Mouse (Mus musculus) midbrain, embryonic 13.5 days (tissue): ENCODE measurements around the gene Zbtb9. TPM values are rescaled to one million over a fixed set of nuclear protein-coding genes. Genes with fewer than 3 reads are reported as not detected.

Experiments
- ATAC-seq: fragments of 200-750 bp; cut with Nextera tagmentation; 2 replicates; pipeline ENCODE4 v1.8.0; 2017; ENCODE audit warnings: mild to moderate bottlenecking, moderate TSS enrichment, moderate library complexity
- H3K27ac ChIP-seq: fragments of 300-500 bp; sonication (generic); 2 replicates; pipeline ENCODE4 v1.5.1; 2015; ENCODE audit warnings: inconsistent platforms, mild to moderate bottlenecking, moderate library complexity
- H3K27me3 ChIP-seq: fragments of 300-500 bp; sonication (generic); 2 replicates; pipeline ENCODE4 v1.6.1; 2015; ENCODE audit warnings: mild to moderate bottlenecking, inconsistent platforms
- H3K36me3 ChIP-seq: fragments of 300-500 bp; sonication (generic); 2 replicates; pipeline ENCODE4 v1.6.1; 2015; ENCODE audit warnings: mild to moderate bottlenecking, inconsistent platforms
- H3K4me1 ChIP-seq: fragments of 300-500 bp; sonication (generic); replicated peaks from 2 replicates; pipeline ENCODE4 v1.6.1; 2015; ENCODE audit warnings: inconsistent platforms
- H3K4me2 ChIP-seq: fragments of 300-500 bp; sonication (generic); replicated peaks from 2 replicates; pipeline ENCODE4 v1.6.1; 2015; ENCODE audit warnings: moderate library complexity, mild to moderate bottlenecking, inconsistent platforms
- H3K4me3 ChIP-seq: fragments of 300-500 bp; sonication (generic); replicated peaks from 2 replicates; pipeline ENCODE4 v1.5.1; 2015; ENCODE audit warnings: mild to moderate bottlenecking, inconsistent platforms
- H3K9ac ChIP-seq: fragments of 300-500 bp; sonication (generic); replicated peaks from 2 replicates; pipeline ENCODE4 v1.6.1; 2015; ENCODE audit warnings: mild to moderate bottlenecking, inconsistent platforms
- H3K9me3 ChIP-seq: fragments of 300-500 bp; sonication (generic); 2 replicates; pipeline ENCODE4 v1.6.1; 2016; ENCODE audit warnings: mild to moderate bottlenecking, inconsistent platforms
- WGBS: fragments of 180-500 bp; shearing (Covaris S2); methylation state at CpG from one replicate; pipeline ENCODE4 v1.1.7; 2015; 5-methylcytosine and 5-hydroxymethylcytosine counted together
- polyA plus RNA-seq: library from polyadenylated mRNA; unstranded; fragments of >200 nt; fragmentation: Nextera tagmentation; extraction: Ambion mirVana; gene quantifications from 2 replicates; pipeline ENCODE4 v1.2.1, GENCODE M21; 2015

Gene Zbtb9
- polyA plus RNA-seq, 1 experiment from 2014 or later = 20.8 TPM

DNA sequence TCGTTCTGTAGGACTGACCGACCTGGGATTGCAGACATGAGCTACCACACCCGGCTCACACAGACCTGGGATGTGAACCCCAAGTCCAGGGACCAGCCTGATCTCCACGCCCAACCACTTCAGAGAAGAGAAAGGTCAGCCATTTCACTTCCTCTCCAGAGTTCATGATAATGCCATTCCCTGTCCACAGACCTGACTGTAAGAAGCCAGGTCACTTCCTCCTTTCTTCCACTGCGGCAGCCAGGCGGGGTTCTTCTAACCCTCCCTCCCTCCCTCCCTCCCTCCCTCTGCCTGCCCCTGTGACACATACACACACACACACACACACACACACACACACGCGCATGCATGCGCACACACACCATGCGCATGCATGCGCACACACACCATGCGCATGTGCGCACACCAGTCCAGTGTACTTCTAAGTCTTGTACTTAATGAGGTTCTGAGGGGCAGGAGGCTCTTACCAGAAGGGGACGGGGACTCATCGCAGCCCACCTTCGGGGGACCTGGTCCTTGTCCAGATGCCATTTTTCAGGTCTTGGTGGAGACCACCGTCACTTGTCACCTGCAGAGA lies 52.4 kb downstream of the Zbtb9 start:
- no peaks in the 10 kb centered on the region for H3K9me3 ChIP-seq
- H3K4me2 ChIP-seq = no peak overlapping the region
- WGBS = 94% methylated on average over 17 of the region's 17 CpGs
- no peak overlapping the region for H3K27ac ChIP-seq
- H3K4me3 ChIP-seq = no peak overlapping the region
- peaks cover 53% of the 10 kb centered on the region for H3K36me3 ChIP-seq
- no peaks in the 10 kb centered on the region for H3K27me3 ChIP-seq
- ATAC-seq = no peak
- H3K4me1 ChIP-seq = peaks cover 19% of the 10 kb centered on the region
- H3K9ac ChIP-seq = no peak overlapping the region

DNA sequence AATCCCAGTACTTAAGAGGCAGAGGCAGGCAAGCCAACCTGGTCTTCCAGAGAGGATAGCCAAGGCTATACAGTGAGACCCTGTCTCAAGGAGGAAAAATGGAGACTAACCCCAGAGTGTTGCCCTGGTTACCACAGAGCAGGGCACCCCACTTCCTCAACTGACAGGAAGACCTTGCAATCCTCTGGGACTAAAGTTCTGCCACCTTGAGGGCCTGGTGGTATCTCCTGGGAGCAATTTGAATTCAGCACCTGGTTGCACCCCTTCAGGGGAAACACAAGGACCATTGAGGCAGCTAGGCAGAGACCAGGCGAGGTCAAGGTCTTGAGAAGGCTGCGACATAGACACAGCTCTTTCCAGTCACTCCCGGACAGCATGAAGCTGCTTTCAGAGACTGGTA lies 53.0 kb downstream of the Zbtb9 start:
- 91% methylated on average over 3 of the region's 3 CpGs for WGBS
- no peak overlapping the region for H3K4me3 ChIP-seq

DNA sequence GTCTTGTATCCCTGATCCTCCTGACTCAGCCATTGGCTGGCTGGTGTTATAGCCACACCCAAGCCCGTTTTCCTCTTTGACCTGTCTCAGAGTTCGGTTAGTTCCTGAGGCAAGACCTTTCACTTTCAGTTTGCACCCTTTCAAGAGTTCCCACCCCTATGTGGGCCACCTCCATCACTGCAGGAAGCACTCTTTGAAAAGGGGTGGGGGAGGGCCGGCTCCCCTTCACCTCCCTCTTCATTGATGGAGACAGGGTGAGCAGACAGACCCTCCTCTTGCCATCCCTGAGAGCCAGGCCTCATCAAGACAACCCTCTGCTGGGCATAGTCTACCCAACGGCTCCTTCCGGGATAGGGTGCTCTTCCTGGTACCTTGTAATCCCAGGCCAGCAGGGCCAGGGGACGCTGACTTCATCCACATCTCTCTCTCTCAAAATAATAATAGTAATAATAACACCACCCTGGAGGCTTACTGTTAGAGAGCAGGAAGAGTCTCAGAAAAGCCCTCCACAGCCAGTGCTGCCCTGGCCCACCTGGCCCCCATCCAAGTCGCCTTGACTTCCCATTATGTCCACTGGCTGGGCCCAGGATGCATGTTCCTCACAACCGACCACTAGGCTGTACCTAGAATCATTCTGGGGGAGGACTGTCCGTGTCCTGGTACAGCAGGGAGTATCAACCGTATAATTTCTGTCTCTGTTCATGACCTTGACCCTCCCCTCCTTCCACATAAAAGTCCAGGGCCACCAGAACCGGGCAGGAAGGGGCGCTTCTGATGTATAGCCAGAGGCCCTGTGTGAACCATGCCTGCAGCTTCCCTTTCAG lies 54.7 kb downstream of the Zbtb9 start:
- peak overlapping the region; percentile 84 for H3K4me2 ChIP-seq
- WGBS = 46% methylated on average over 12 of the region's 12 CpGs
- peaks cover 31% of the 10 kb centered on the region for H3K36me3 ChIP-seq
- peak overlapping the region; percentile 97 for H3K9ac ChIP-seq
- H3K9me3 ChIP-seq = no peaks in the 10 kb centered on the region
- peak; percentile 25; the same call in 1 of the 2 replicates for ATAC-seq
- H3K27ac ChIP-seq = peak overlapping the region; percentile 79
- peaks cover 19% of the 10 kb centered on the region for H3K4me1 ChIP-seq
- H3K27me3 ChIP-seq = no peaks in the 10 kb centered on the region
- peak overlapping the region; percentile 71 for H3K4me3 ChIP-seq

More for the DNA sequence above, 53.0 kb downstream of the Zbtb9 start:
- Histone ChIP-seq H3K27me3 (no peaks in the 10 kb centered on the region), H3K27ac (no peak overlapping the region), H3K36me3 (peaks cover 48% of the 10 kb centered on the region), H3K9ac (no peak overlapping the region), H3K4me2 (no peak overlapping the region), H3K9me3 (no peaks in the 10 kb centered on the region), H3K4me1 (peaks cover 19% of the 10 kb centered on the region)
- ATAC-seq = no peak

DNA sequence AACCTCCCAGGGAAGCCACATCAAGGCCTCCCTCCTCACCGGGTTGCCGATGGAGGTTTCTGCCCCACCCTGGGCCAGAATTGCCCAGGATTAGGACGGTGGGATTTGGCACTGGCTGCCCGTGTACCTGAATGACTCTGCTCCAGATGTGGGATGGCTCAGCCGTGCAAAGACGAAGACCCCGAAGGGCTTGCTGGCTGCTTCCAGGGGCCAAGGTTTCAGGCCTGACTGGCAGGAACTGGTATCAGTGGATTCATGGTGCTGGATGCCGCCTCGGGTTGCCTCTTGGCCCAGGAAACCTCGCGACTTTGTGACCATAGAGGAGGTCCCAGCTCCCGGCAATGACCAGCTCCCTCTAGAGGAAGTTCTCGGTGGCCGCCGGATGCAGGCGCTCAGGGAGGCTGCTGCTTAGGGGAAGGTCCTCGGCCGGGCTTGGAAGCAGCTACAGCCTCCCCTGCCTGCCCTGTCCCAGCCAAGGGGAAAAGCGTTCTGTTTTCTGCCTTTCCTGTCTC lies 55.4 kb downstream of the Zbtb9 start:
- Histone ChIP-seq H3K4me2 (peak overlapping the region; percentile 84), H3K9me3 (no peaks in the 10 kb centered on the region), H3K27ac (peak overlapping the region; percentile 79), H3K4me1 (peaks cover 19% of the 10 kb centered on the region), H3K27me3 (no peaks in the 10 kb centered on the region), H3K4me3 (peak overlapping the region; percentile 71), H3K36me3 (peaks cover 25% of the 10 kb centered on the region), H3K9ac (peak overlapping the region; percentile 97)
- peak; percentile 83 for ATAC-seq
- WGBS = under 1% methylated on average over 19 of the region's 19 CpGs

DNA sequence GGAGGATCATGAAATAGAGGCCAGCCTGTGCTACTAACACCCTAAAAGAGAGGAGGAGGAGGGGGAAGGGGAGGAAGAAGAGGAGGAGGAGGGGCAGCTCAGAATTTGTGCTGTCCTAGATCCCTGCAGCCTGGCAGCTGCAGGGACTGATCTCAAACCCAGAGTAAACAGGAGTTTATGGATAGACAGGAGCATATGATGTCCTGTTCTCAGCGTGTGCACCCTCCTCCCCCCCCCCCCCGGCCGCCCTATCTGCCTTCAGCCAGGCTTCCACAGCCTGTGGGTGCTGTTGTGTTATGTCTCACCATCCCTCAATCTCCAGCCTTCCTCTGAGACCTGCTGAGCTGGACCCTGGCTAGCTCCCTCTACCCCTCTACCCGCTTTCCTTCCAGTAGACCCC lies 55.9 kb downstream of the Zbtb9 start, which contains the start of gene Bak1:
Bak1 (minus strand) TSS at position 101 of the 400 bp plus-strand sequence.
- Histone ChIP-seq H3K36me3 (peaks cover 19% of the 10 kb centered on the region), H3K9me3 (no peaks in the 10 kb centered on the region), H3K4me1 (peaks cover 19% of the 10 kb centered on the region), H3K4me3 (peak within 1 kb of the TSS; percentile 71), H3K4me2 (peak within 1 kb of the TSS; percentile 84), H3K9ac (peak within 1 kb of the TSS; percentile 97), H3K27me3 (no peaks in the 10 kb centered on the region), H3K27ac (peak within 1 kb of the TSS; percentile 79)
- peak; percentile 34 for ATAC-seq
- 63% methylated on average over 3 of the region's 4 CpGs for WGBS

DNA sequence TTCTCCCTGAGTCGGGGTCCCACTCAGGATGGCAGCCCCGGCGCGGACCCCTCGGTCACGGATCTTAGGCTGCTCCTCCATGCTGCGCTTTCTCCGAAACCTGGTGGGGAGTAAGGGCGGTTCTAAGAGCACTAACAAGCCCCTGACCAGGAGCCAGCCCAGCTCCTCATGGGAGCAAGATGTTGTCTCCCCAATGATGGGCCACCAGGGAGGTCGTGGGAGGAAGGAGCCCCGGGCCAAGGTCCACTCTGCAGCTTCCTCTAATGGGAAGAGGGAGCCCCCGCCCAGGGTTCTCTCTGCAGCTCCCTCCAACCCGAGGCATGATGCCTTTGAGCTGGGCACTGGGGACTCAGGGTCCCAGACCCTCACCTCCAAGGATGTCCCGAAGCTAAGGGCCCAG lies 56.5 kb downstream of the Zbtb9 start:
- Histone ChIP-seq H3K4me3 (no peak overlapping the region), H3K4me2 (no peak overlapping the region), H3K4me1 (peaks cover 19% of the 10 kb centered on the region), H3K27me3 (no peaks in the 10 kb centered on the region), H3K9ac (no peak overlapping the region), H3K27ac (no peak overlapping the region), H3K36me3 (peaks cover 14% of the 10 kb centered on the region), H3K9me3 (no peaks in the 10 kb centered on the region)
- WGBS = 88% methylated on average over 14 of the region's 14 CpGs
- no peak for ATAC-seq

DNA sequence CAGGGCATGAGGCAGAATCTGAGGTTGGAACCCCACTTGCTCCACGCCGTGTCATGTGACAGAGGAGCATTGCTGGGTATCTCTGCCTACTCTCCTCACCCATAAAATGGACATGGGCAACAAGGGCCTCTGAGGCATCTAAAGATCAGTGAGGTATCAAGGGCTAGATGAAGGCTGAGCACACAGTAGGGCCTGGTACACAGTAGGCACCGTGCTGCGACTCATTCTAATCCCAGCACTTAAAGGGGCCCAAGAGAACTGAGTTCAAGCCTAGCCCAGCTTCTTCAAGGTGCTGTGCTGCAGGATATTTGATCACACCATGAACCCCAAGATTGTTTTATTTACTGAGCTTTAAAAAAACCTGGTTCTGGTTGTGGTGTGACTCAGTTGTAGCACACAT lies 57.9 kb downstream of the Zbtb9 start:
- Histone ChIP-seq H3K36me3 (0 out of 2 replicates have a peak, but pooled peaks cover under 1% of the 10 kb centered on the region), H3K27me3 (no peaks in the 10 kb centered on the region), H3K27ac (no peak overlapping the region), H3K9ac (no peak overlapping the region), H3K4me3 (no peak overlapping the region), H3K4me1 (peaks cover 19% of the 10 kb centered on the region), H3K4me2 (no peak overlapping the region), H3K9me3 (no peaks in the 10 kb centered on the region)
- 89% methylated on average over 4 of the region's 4 CpGs for WGBS
- no peak for ATAC-seq

DNA sequence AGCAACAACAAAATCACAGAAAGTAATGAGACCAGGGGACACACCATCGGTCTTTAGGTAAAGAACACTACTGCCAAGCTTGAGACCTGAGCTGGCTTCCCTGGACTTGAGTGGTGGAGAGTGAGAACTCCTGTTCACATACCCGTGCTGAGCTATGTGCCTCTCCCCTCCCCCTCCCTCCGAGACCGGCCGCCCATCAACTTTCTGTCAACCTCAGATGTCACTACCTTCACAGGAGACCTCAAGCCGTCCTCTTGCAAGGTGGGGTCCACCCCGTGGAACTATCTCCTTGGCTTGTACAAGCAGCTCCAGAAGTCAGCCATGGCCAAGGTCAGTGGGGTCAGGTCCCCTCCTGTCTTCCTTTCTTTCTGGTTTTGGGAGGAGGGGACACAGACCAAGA lies 59.4 kb downstream of the Zbtb9 start:
- H3K27me3 ChIP-seq = no peaks in the 10 kb centered on the region
- no peak overlapping the region for H3K9ac ChIP-seq
- no peak for ATAC-seq
- no peak overlapping the region for H3K4me3 ChIP-seq
- peaks cover 12% of the 10 kb centered on the region for H3K4me1 ChIP-seq
- H3K9me3 ChIP-seq = no peaks in the 10 kb centered on the region
- WGBS = 68% methylated on average over 7 of the region's 7 CpGs
- no peak overlapping the region for H3K4me2 ChIP-seq
- H3K36me3 ChIP-seq = no peaks in the 10 kb centered on the region
- no peak overlapping the region for H3K27ac ChIP-seq

DNA sequence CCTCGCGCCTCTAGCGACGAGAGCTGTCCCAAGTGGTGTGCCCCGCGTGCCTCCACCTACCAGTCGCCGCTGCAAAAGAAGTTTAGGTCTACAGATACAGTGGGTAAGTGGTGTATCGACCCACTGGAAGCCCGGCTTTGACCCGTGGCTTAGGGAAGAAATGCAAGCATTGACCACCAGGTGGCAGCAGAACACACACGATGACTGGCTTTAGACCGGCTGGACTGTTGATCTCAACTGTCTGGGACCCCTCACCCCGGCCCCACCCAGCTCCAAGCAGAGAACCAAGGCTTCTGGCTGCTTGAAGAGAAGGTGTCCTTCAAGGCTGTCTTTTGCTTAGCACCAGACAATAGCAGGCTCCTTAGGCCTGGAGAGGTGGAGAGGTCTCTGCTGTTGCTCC lies 59.9 kb downstream of the Zbtb9 start:
- peak; percentile 61 for ATAC-seq
- H3K9ac ChIP-seq = no peak overlapping the region
- H3K4me2 ChIP-seq = no peak overlapping the region
- peaks cover 6% of the 10 kb centered on the region for H3K4me1 ChIP-seq
- H3K27ac ChIP-seq = no peak overlapping the region
- H3K9me3 ChIP-seq = no peaks in the 10 kb centered on the region
- 2% methylated on average over 14 of the region's 14 CpGs for WGBS
- no peak overlapping the region for H3K4me3 ChIP-seq
- H3K27me3 ChIP-seq = no peaks in the 10 kb centered on the region
- no peaks in the 10 kb centered on the region for H3K36me3 ChIP-seq

DNA sequence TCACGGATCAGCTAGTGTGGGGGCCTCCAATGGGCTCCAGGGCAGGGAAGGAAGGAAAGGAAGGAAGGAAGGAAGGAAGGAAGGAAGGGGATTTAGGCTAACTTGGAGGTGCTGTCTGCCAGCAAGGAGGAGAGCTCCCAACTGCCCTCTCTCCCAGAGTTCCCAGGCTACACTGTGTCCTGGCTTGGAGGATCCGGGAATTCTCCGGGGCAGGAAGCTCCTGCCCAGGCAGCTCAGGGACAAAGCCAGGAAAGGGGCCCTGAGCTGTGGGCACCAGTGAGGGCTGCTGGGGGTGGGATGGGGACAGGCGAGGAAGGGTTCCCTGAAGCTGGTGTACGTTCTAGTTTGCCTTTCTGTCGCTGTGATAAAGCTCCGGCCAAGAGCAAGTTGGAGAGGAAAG lies 63.5 kb downstream of the Zbtb9 start:
- Histone ChIP-seq H3K4me2 (no peak overlapping the region), H3K9me3 (no peaks in the 10 kb centered on the region), H3K27ac (no peak overlapping the region), H3K4me1 (peaks cover 26% of the 10 kb centered on the region), H3K27me3 (peaks cover 4% of the 10 kb centered on the region; the same call in 1 of the 2 replicates), H3K9ac (no peak overlapping the region), H3K36me3 (no peaks in the 10 kb centered on the region), H3K4me3 (no peak overlapping the region)
- WGBS = 79% methylated on average over 7 of the region's 7 CpGs
- no peak for ATAC-seq

DNA sequence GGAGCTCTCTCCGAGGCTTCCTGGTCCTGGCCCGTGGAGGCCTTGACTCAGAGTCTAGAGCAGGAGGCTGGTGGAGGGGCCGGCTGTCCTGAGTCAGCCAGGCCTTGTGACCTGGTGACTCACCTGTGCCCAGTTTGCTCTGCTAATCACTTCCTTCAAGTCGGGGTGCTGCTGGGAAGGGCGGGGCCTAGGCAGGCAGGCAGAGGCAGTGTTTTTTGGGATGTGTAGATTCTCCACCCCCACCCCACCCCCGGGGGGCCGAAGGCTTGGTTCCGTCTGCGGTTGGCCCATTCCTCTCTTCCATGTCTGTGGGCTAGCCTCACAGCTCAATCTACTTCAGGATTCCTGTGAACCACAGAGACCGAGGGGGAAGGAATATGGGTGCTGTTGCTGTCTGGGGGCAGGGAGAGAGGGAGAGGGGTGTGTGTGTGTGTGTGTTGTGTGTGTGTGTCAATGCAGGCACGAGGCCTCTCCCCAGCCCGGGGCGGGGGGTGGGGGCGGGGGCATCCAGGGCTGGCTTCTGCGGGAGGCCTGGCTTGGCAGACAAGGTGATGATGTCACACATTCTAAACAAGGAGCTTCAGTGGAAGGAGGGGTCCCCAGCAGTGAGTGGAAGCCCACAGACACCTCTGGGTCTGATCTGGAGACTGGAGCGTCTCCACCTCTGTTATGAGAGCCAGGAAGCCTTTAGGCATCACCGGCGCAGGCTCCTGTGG lies 65.5 kb downstream of the Zbtb9 start:
- no peaks in the 10 kb centered on the region for H3K9me3 ChIP-seq
- H3K4me3 ChIP-seq = no peak overlapping the region
- peaks cover 4% of the 10 kb centered on the region; the same call in 1 of the 2 replicates for H3K27me3 ChIP-seq
- H3K36me3 ChIP-seq = no peaks in the 10 kb centered on the region
- 0 out of 2 replicates have a peak overlapping the region, but pooled peaks have one; percentile 19 for H3K9ac ChIP-seq
- no peak for ATAC-seq
- H3K27ac ChIP-seq = no peak overlapping the region
- 49% methylated on average over 18 of the region's 18 CpGs for WGBS
- H3K4me1 ChIP-seq = peaks cover 26% of the 10 kb centered on the region
- H3K4me2 ChIP-seq = no peak overlapping the region
